Mouse (Mus musculus): ENCODE results near the gene Smim22. TPM values are rescaled to one million over a fixed set of nuclear protein-coding genes. Genes with fewer than 3 reads are reported as not detected.

The Smim22 gene
- total RNA-seq, 4 experiments from 2014 or later: not detected

GRCm38 (mm10) chr16:5008076-5008475, 988 bp downstream of the Smim22 start:
- no peak for DNase-seq (ENCODE audit: low spot score)

GRCm38 (mm10) chr16:5010371-5010935, 3.4 kb downstream of the Smim22 start:
- no peak for DNase-seq (ENCODE audit: low spot score)

- no peak for DNase-seq (ENCODE audit: low spot score)
Observed at GRCm38 (mm10) chr16:5011285-5011684, 4.2 kb downstream of the Smim22 start.

GRCm38 (mm10) chr16:5012036-5013005, 5.2 kb downstream of the Smim22 start:
- no peak for DNase-seq (ENCODE audit: low spot score)

DNA sequence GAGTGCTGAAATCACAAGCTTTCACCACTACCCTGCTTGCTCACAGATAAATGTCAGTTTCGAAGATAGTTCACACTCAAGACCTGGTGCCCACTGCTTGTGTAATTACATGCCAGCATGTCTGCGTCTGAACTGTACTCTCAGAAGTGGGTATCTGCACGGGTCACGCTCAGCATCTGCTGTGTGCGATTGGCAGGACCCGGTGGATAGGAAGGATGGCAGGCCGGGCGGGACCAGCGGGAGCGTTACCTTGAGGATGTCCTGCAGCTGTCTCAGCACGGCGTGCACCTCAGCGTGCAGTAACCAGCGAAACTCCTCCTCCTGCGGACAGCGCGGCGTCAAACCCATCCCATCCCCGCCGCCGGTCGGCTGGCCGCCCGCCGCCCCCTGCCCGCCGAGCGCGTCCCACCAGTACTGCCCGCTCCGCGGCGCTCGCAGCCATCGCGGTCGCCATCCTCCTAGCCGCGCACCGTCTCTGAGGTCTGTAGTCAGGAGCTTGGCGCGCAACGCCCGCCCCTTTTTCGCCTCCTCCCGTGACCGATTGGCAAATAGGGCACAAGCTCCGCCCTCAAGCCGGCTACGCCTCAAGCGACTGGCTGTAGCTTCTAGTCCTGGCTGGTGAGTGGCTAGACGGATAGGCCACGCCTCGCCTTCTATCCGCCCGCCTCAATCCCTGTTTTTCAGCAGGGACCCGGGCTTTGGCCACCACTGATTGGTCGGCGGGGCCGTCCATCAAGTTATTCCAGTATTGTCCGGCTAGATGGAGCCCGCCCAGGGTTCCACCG, 6.2 kb downstream of the Smim22 start, which contains the start of gene Rogdi:
Gene Rogdi, minus strand, starts transcription at position 500 of the 785 bp plus-strand sequence.
- peak; percentile 97 for DNase-seq (ENCODE audit: low spot score)

DNA sequence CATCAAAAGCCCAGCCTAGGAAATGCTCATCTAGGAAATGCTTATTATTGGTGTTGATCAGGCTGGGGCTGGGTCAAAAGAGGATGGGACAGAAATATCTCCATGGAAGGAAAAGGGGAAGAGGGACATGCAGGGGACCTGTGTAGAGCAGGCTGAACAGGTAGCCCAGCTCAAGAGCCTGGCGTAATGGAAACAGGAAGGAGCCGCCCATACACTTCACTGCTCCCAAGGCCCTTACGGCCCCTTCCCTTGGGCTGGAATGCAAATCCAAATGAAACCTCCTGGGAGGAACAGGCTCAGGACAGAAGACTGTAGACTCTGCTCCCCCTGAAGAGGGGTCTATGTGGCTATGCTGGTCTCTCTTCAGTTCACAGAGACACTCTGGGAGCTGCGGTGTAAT, 7.5 kb downstream of the Smim22 start:
- DNase-seq (ENCODE audit: low spot score): no peak

DNA sequence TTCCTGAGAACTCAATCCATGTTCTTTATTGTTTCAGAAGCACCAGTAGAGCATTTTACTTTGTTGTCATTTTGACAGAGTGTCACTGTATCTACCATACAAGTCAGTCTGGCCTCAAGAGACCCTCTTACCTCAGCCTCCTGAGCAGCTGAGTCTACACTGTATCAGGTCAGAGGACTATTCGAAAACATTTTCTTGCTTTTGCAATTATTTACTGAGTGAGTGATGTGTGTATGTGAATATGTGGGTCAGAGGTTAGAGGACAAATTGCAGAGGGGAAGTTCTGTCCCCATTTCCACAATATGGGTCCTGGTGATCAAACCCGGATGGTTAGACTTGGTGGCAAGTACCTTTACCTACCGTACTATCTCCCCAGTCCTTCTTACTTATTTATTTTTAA, 16.9 kb downstream of the Smim22 start:
- DNase-seq (ENCODE audit: low spot score): no peak

DNA sequence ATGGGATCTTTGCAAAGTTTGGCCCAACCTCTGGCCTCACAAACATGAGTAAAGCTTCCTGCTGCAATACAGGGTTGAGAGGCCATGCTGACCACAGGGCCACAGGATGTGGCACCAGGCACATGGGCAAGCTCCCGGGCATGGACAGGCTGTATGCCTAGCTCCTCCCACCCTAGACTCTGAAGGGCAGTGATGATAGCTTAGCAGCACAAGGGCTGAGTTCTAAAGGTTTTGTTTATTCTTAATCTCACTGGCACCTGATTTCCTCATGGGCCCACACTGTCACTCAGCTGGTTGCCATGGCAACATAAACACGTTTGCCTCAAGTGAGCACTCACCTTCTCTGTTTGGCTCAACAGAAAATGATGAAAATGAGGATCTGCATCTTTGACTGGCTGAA, 22.8 kb downstream of the Smim22 start:
- no peak for DNase-seq (ENCODE audit: low spot score)

DNA sequence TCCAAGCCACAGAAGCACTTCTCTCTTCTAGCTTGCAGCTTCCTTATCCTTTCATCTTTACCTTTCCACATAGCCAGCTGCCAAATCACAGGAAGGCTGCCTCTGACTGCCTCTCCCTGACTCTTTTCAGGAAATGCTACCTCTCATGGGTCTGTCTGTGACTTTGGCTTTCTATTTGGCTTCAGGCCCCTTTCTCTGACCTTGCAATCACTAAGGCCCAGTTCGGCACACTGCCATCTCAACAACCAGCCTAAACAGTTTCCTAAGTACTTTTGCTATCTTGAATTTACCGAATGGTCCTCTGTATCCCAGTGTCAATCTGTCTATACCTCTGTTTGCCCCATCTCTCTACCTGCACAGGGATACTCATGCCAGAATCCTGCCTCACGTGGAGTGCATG, 28.5 kb downstream of the Smim22 start:
- no peak for DNase-seq (ENCODE audit: low spot score)

DNA sequence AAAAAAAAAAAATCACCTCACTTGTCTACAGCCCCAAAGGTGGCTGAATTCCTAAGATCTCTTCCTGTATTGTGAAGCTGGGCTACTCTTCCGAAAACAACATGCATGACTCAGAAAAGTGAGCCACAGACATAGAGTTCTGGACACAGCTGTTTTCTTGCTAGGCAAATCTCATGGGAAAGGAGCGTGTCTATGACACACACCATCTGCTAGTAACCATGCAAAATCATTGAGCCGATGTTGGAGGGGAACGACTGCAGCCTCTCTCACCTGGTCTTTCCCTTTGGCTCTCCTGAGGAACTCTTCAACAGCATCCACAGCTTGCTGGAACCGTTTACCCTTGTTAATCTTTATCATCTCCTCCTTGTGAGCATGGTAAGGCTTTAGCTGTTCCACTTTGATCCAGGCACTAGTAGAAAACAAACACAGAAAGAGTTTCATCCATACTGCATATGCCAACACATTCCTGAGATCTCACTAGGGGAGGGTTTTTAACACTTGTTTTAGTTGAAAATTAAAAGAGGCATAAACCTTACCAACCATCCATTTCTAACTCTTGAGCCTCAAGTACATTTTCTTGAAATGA, 29.7 kb downstream of the Smim22 start:
- DNase-seq (ENCODE audit: low spot score): peak; percentile 42

DNA sequence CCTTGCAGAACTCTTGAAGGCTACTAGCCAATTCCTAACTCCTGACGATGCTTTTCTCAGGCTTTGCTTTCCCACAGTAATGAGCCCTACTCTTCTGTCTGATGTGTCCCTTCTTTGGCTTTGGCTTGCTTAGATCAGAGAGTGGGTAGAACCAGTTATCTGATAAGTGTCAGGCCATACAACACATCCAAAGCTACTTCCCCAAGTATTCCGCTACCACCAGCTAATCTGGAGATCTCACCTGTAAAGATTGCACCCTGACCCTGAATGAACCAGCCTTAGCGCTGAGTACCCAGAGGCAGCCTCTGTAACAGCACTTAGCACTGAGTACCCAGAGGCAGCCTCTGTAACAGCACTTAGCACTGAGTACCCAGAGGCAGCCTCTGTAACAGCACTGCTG, 38.2 kb downstream of the Smim22 start:
- DNase-seq (ENCODE audit: low spot score): no peak

DNA sequence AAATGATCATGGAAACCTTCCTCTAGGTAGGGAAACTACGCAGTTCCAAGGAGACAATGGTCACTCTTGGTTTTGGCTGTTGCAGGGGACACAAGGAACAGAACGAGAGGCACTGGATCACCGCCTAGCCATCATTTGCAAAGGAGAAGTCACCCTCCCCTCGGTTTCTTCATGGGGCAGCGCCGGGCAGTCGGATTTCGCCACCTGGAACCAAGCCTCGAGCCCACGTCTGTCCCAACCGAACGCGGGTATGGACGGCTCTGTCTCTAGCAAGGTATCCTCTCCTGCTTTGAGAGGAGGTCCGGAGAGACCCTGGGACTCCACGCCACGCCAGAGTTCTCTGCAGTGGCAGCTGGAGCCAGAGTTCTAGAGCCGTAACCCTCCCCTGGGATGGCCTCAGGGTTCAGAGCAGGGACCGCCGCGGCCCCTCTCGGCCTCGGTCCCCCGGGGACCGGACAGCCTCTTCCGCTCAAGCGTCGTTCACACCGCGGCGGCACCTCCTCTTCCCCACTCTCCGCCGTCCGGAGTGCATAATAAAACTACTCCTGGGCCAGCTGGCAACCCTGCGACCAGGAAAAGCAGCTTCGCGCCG, 42.2 kb downstream of the Smim22 start:
- no peak for DNase-seq (ENCODE audit: low spot score)

- peak; percentile 98 for DNase-seq (ENCODE audit: low spot score)
Observed at GRCm38 (mm10) chr16:5049774-5050234, 42.7 kb downstream of the Smim22 start, which contains the start of the genes Glyr1 and Ubn1. Gene Glyr1 (minus strand): TSS chr16:5049863. Gene Ubn1 (plus strand): TSS chr16:5050057.

DNA sequence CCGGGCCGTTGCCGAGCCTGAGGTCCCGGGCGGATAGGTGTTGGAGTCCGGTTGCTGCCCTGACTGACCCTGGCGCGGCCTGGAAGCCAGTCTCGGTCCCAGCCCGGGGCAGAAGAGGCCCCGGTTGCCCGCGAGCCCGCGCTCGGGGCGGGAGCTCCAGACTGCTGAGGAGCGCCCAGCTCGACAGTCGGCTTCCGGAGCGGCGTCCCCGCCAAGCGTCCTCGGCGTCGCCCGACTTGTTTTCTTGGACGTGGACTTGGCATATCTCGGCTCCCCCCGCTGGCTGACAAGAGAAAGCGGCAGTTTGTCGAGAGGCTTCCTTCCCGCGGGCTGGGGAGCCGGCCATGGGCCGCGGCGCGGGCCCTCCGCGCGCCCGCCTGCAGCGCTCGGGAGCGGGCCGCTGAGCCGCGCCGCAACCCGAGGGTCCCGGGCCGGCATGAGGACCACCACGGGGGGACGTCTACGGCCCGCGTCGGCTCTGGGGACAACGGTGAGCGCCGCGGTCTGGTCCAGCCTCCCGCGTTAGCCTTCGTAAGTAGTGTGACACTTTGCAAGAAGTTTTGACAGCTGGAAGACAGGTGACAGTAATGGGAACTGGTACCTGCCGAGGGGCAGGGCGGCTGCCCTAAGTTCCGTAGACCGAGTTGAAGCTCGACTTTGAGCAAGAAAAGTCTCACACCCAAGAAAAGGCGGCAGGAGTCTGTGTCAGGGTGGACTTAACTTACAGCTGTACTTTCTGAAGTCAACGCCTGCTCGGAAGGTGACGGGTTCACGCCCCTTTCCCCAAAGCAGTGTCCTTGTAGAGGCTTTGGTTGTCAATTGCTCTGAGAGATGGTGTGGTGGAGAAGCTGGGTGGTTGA, 43.4 kb downstream of the Smim22 start:
- DNase-seq (ENCODE audit: low spot score): peak; percentile 76

Other genes with a start within 250 kb of the Smim22 start
- gene Cdip1, start 217.0 kb upstream of the Smim22 start, total RNA-seq (2022): 10 to 100 TPM; 61.1 to 68.9 (median 65.8) TPM
- not detected for gene 4930562C15Rik, start 171.9 kb upstream of the Smim22 start, total RNA-seq (2022)
- 10 to 100 TPM; 14.6 to 20.6 (median 19.2) TPM for gene Ubald1, start 127.0 kb upstream of the Smim22 start, total RNA-seq (2022)
- gene Mgrn1, start 121.0 kb upstream of the Smim22 start, total RNA-seq (2022): 100 to 1,000 TPM; 166 to 200 (median 185) TPM
- gene Nudt16l1, start 68.5 kb upstream of the Smim22 start, total RNA-seq (2022): 10 to 100 TPM; 14.2 to 20.0 (median 16.6) TPM
- 10 to 100 TPM; 10.6 to 13.3 (median 12.2) TPM for gene Anks3, start 43.1 kb upstream of the Smim22 start, total RNA-seq (2022)
- not detected for gene Sept12, start 9.4 kb upstream of the Smim22 start, total RNA-seq (2022)
- gene Rogdi, start 6.3 kb downstream of the Smim22 start, total RNA-seq (2022): 10 to 100 TPM; 11.1 to 19.2 (median 14.7) TPM
- gene Glyr1, start 42.6 kb downstream of the Smim22 start, total RNA-seq (2022): 10 to 100 TPM; 42.2 to 45.5 (median 45.0) TPM
- 10 to 100 TPM; 18.6 to 25.8 (median 22.3) TPM for gene Ubn1, start 42.8 kb downstream of the Smim22 start, total RNA-seq (2022)
- gene Ppl, start 125.1 kb downstream of the Smim22 start, total RNA-seq (2022): 10 to 100 TPM in 1 of 4 experiments, 1 to 10 TPM in 3; 6.3 to 10.6 (median 8.1) TPM
- 1 to 10 TPM in 1 of 4 experiments, under 1 TPM in 3; 0.57 to 1.0 (median 0.78) TPM for gene Sec14l5, start 139.8 kb downstream of the Smim22 start, total RNA-seq (2022)
- gene Nagpa, start 196.7 kb downstream of the Smim22 start, total RNA-seq (2022): 10 to 100 TPM; 13.8 to 16.8 (median 14.5) TPM
- 10 to 100 TPM; 18.1 to 22.8 (median 20.4) TPM for gene AU021092, start 215.0 kb downstream of the Smim22 start, total RNA-seq (2022)
- gene Alg1, start 226.3 kb downstream of the Smim22 start, total RNA-seq (2022): 10 to 100 TPM; 12.5 to 16.6 (median 14.6) TPM
- gene Eef2kmt, start 248.7 kb downstream of the Smim22 start, total RNA-seq (2022): 10 to 100 TPM in 2 of 4 experiments, 1 to 10 TPM in 2; 7.8 to 11.6 (median 10.1) TPM

Data from heart, adult 8-10 months (tissue).